Mouse (Mus musculus): ENCODE results near the gene Cntn1. TPM values are rescaled to one million over a fixed set of nuclear protein-coding genes. Genes with fewer than 3 reads are reported as not detected.
"Not testable (repeated sequence)": the region's sequence is repeated elsewhere in the genome, so short reads cannot be mapped to it uniquely, and the experiment has no call there.

Cntn1 gene
- polyA plus RNA-seq, 1 experiment, result 2.1 TPM

DNA sequence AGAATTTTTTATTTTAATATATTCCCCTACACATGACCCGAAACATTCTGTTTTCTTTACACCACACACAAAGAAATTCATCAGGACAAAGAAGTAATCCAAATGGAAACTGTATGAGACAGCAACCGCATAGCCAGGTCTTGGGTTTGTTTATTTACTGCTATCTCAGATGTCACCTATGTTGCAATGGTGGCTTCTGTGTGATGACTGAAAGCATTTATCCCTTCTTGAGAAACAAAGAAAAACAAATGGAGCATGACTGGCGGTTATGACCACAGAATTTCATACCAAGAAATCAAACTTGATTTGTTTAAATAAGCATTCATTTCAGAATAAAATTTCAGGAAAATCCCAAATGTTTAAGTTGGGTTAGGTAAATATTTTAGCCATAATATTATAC, 245.5 kb downstream of the Cntn1 start:
- WGBS, result 76% methylated on average over 3 of the region's 3 CpGs
- TF ChIP-seq POLR2A (IDR thresholded peaks at IDR 0.05; ENCODE audit: borderline replicate concordance, extremely low read depth, low read depth, low read length) (no peak), CTCF (IDR thresholded peaks at IDR 0.05; ENCODE audit: insufficient read depth, low read length) (no peak)
- no peak for DNase-seq
- Histone ChIP-seq H3K4me3 (replicated peaks; ENCODE audit: extremely low read depth, low read depth, low read length) (no peak overlapping the region), H3K4me1 (ENCODE audit: control insufficient read depth, insufficient read depth, low read length) (no peaks in the 10 kb centered on the region)

DNA sequence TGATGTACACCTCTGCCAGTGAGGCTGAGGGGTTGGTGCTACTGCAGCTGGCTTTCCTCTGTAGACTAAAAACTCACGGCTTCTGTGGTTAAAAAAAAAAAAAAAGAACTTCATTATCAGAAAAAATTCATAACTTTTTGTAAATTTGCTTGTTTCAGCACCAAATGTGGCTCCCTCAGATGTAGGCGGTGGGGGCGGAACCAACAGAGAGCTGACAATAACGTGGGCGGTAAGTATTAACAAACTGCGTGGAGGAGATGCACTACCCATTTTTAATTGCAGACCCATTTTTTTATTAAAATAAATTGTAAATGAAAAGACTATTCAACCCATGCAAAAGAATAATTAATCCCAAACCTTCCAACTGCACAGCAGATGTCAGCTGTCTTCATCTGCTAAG, 251.8 kb downstream of the Cntn1 start:
- H3K4me3 ChIP-seq (replicated peaks; ENCODE audit: extremely low read depth, low read depth, low read length), result no peak overlapping the region
- WGBS, result 77% methylated on average over 6 of the region's 6 CpGs
- no peak for TF ChIP-seq POLR2A (IDR thresholded peaks at IDR 0.05; ENCODE audit: borderline replicate concordance, extremely low read depth, low read depth, low read length)
- no peak for TF ChIP-seq CTCF (IDR thresholded peaks at IDR 0.05; ENCODE audit: insufficient read depth, low read length)

DNA sequence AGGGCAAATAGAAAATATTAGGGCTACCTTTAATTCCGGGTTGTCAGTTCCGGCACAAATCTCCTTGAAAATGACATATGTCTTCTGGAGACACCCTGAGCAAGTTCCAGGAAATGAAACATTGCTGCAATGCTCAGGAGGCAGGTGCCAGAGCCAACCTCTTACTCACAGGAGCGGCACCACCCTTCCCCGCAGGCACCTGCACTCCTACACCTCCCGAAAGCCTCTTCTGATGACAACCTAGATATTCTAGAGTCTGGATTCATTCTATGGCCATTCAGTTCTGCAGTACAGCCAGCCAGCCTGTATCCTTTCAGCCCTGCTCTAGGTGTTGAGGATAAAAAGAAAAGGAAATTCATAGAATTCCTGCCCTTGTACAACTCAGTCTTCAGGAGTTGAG, 253.3 kb downstream of the Cntn1 start:
- WGBS, result 82% methylated on average over 5 of the region's 5 CpGs
- no peak for DNase-seq
- TF ChIP-seq POLR2A (IDR thresholded peaks at IDR 0.05; ENCODE audit: borderline replicate concordance, extremely low read depth, low read depth, low read length) (no peak), CTCF (IDR thresholded peaks at IDR 0.05; ENCODE audit: insufficient read depth, low read length) (no peak)
- H3K4me3 ChIP-seq (replicated peaks; ENCODE audit: extremely low read depth, low read depth, low read length), result no peak overlapping the region
- no peaks in the 10 kb centered on the region for H3K4me1 ChIP-seq (ENCODE audit: control insufficient read depth, insufficient read depth, low read length)

More for the DNA sequence above, 251.8 kb downstream of the Cntn1 start:
- H3K4me1 ChIP-seq (ENCODE audit: control insufficient read depth, insufficient read depth, low read length), result no peaks in the 10 kb centered on the region
- no peak for DNase-seq

DNA sequence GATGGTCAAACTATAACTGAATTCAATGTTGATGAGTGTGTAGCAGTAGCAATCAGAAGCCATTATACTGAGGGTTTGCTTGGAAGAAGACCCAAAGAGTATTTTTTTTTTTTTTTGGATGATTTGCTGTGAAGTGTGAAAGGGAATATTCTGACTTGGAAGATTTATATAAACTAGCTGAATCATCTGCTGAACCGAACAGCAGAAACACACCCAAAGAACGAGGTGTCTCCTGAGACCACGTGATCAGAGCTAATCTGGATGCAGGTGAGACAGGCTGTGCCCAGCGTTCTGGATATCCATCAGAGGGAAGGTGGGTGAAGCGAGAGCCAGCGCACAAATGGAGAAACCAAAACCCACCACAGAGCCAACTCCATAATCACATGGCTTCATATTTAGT, 271.0 kb downstream of the Cntn1 start:
- 94% methylated on average over 6 of the region's 6 CpGs for WGBS
- no peak overlapping the region for H3K4me3 ChIP-seq (replicated peaks; ENCODE audit: extremely low read depth, low read depth, low read length)
- no peaks in the 10 kb centered on the region for H3K4me1 ChIP-seq (ENCODE audit: control insufficient read depth, insufficient read depth, low read length)
- no peak for DNase-seq
- no peak for TF ChIP-seq POLR2A (IDR thresholded peaks at IDR 0.05; ENCODE audit: borderline replicate concordance, extremely low read depth, low read depth, low read length)
- TF ChIP-seq CTCF (IDR thresholded peaks at IDR 0.05; ENCODE audit: insufficient read depth, low read length), result no peak

DNA sequence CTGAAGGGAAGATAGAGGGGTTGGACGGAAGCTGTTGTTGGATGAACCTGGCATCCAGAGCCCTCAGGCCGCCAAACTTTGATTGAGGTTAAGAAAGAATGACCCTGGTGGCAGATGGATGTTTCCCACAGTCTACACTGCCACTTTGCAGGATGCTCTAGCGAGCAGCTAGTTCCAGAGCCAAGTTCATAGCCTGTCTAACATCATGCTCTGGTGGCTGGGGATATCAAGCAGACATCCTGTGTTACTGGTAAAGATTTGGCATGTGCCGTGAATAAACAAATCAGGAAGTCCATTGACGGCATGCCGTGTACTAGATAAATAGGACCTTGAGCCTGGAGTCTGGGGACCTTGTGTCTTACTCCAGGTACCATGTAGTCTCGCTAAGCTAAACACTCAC, 276.1 kb downstream of the Cntn1 start:
- DNase-seq, result no peak
- no peak for TF ChIP-seq POLR2A (IDR thresholded peaks at IDR 0.05; ENCODE audit: borderline replicate concordance, extremely low read depth, low read depth, low read length)
- no peak for TF ChIP-seq CTCF (IDR thresholded peaks at IDR 0.05; ENCODE audit: insufficient read depth, low read length)
- WGBS, result 52% methylated on average over 7 of the region's 7 CpGs
- Histone ChIP-seq H3K4me3 (replicated peaks; ENCODE audit: extremely low read depth, low read depth, low read length) (no peak overlapping the region), H3K4me1 (ENCODE audit: control insufficient read depth, insufficient read depth, low read length) (no peaks in the 10 kb centered on the region)

DNA sequence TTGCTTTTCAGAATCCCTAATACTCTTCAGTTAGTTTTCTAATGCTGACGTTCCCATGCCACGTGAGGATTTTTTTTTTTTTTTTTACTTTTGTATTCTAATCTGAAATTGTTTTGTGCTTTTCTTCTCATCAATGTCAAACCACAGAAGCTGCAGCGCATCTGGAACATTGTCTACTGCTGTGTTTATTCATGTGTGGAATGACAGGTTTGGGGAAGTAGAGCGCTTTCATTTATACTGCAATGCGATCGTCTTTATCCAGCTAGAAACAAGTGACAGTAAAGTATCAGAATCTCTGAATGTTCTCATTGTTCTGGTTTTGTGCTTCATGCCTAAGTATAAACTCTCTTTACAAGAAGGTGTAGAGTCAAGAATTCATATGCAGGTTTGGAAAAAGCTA, 289.3 kb downstream of the Cntn1 start:
- no peak for DNase-seq
- TF ChIP-seq CTCF (IDR thresholded peaks at IDR 0.05; ENCODE audit: insufficient read depth, low read length), result no peak
- Histone ChIP-seq H3K4me1 (ENCODE audit: control insufficient read depth, insufficient read depth, low read length) (no peaks in the 10 kb centered on the region), H3K4me3 (replicated peaks; ENCODE audit: extremely low read depth, low read depth, low read length) (no peak overlapping the region)
- 81% methylated on average over 6 of the region's 6 CpGs for WGBS

DNA sequence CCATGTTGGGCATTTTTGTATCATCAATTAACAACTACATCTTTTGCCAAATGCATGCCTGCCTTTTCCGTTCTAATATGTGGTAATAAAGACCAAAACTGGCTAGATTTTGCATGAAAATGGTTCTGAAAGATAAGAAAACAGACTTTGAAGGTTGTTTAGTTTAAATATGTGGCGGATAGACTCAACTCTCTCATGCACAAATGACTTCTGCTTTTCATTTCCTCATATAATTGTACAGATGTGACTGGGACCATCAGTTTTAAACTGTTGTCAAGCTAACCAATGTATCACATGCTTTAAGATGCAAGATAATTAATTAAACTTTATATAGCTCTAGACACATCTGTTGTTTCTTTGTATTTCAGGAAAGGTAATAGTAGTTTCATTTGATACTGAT, 290.5 kb downstream of the Cntn1 start:
- DNase-seq, result no peak
- 70% methylated on average over 2 of the region's 2 CpGs for WGBS
- no peak overlapping the region for H3K4me3 ChIP-seq (replicated peaks; ENCODE audit: extremely low read depth, low read depth, low read length)
- no peaks in the 10 kb centered on the region for H3K4me1 ChIP-seq (ENCODE audit: control insufficient read depth, insufficient read depth, low read length)
- TF ChIP-seq CTCF (IDR thresholded peaks at IDR 0.05; ENCODE audit: insufficient read depth, low read length), result no peak
- no peak for TF ChIP-seq POLR2A (IDR thresholded peaks at IDR 0.05; ENCODE audit: borderline replicate concordance, extremely low read depth, low read depth, low read length)

DNA sequence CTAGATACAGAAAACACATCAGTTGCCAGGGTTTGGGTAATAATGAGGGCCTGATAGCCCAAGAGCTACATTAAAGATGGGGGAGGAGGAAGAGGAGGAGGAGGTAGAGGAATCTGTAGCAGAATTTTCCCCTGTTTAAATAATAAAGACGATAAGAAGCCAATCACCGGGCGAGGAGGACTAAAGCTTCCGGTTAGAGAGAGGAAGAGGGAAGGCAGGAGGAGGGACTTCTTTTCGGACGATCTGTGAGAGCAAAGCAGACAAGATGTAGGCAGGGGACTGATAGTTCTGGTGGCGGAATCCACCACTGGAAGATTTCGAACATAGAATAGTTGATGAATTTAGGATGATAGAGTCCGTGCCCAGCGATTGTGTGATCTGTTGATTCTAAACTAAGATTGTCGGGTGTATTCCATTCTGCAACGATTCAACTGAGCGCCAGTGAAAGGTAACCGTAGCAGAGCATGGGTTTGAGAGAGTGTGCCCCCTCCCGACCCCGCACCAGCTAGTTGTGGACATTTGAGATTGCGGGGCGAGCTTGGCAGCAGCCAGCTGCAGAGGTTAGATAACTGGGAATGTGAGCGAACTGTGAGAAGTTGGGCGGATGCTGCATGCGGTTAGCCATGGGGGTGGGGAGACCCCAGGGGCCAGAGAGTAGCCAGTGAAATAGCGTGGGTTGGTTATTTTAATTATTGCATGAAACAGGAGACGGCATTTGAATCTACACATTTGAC, 293.3 kb downstream of the Cntn1 start:
- H3K4me3 ChIP-seq (replicated peaks; ENCODE audit: extremely low read depth, low read depth, low read length), result peak overlapping the region; percentile 27
- no peak for DNase-seq
- H3K4me1 ChIP-seq (ENCODE audit: control insufficient read depth, insufficient read depth, low read length), result no peaks in the 10 kb centered on the region
- WGBS, result 63% methylated on average over 23 of the region's 23 CpGs
- TF ChIP-seq POLR2A (IDR thresholded peaks at IDR 0.05; ENCODE audit: borderline replicate concordance, extremely low read depth, low read depth, low read length), result no peak
- no peak for TF ChIP-seq CTCF (IDR thresholded peaks at IDR 0.05; ENCODE audit: insufficient read depth, low read length)

DNA sequence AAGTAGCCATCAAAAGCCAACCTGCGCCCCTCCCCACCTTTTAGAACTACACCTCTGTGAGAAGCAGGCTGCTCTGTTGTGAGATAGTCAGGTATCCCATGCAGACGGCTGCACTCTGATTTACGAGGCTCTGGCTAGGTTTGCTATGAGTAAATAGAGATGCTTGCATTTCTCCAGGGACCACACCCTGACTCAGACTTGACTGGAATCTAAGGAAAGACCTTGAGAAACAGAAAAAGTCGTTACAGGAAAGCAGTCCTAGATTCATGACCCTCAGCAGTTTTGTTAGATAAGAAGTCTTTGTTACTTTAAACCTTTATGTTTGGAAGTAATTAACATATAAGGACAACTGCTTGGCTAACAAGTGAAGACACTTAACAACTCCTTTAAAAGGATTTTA, 296.5 kb downstream of the Cntn1 start:
- WGBS, result 43% methylated on average over 4 of the region's 4 CpGs
- H3K4me3 ChIP-seq (replicated peaks; ENCODE audit: extremely low read depth, low read depth, low read length), result no peak overlapping the region
- no peak for DNase-seq
- no peaks in the 10 kb centered on the region for H3K4me1 ChIP-seq (ENCODE audit: control insufficient read depth, insufficient read depth, low read length)
- TF ChIP-seq CTCF (IDR thresholded peaks at IDR 0.05; ENCODE audit: insufficient read depth, low read length), result no peak
- TF ChIP-seq POLR2A (IDR thresholded peaks at IDR 0.05; ENCODE audit: borderline replicate concordance, extremely low read depth, low read depth, low read length), result no peak

DNA sequence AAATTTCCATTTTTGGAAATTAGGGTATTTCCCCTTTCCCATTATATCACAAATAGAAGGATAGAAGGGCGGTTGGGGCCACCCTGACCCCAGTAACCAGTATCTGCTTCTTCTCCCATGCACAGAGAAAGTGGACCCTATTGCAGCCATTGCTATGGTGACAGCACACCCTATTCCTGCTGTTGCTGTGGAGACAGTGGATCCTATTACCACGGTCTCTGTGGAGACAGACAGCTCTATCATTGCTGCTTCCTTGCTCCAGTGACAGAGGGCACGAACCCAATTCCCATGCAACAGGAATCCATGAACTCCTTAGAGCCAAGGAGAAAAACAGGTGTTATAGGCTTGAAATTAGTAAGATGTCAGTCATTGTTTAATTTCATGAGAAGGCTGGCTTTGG, 296.9 kb downstream of the Cntn1 start:
- TF ChIP-seq POLR2A (IDR thresholded peaks at IDR 0.05; ENCODE audit: borderline replicate concordance, extremely low read depth, low read depth, low read length) (no peak), CTCF (IDR thresholded peaks at IDR 0.05; ENCODE audit: insufficient read depth, low read length) (no peak)
- H3K4me1 ChIP-seq (ENCODE audit: control insufficient read depth, insufficient read depth, low read length), result no peaks in the 10 kb centered on the region
- WGBS, result 47% methylated on average over 3 of the region's 3 CpGs
- H3K4me3 ChIP-seq (replicated peaks; ENCODE audit: extremely low read depth, low read depth, low read length), result no peak overlapping the region
- DNase-seq, result no peak

DNA sequence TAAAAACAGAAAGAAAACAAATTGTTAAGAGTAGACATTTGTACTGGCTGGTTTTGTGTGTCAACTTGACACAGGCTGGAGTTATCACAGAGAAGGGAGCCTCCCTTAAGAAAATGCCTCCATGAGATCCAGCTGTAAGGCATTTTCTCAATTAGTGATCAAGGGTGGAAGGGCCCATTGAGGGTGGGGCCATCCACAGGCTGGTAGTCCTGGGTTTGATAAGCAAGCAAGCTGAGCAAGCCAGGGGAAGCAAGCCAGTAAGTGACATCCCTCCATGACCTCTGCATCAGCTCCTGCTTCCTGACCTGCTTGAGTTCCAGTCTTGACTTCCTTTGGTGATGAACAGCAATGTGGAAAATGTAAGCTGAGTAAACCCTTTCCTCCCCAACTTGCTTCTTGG, 297.5 kb downstream of the Cntn1 start:
- DNase-seq; H3K4me3 ChIP-seq (replicated peaks; ENCODE audit: extremely low read depth, low read depth, low read length); H3K4me1 ChIP-seq (ENCODE audit: control insufficient read depth, insufficient read depth, low read length): not testable (repeated sequence)

Measured in lung, adult 2 months (tissue).